Mouse (Mus musculus) heart, postnatal 0 days (tissue): ENCODE data around the gene Hpgd.

Source experiments
- CTCF ChIP-seq: IDR thresholded peaks from 2 replicates; pipeline ENCODE4 v1.5.1; 2016; ENCODE audit warnings: antibody characterized with exemption, control low read depth, low read depth
- EP300 ChIP-seq: IDR thresholded peaks from 2 replicates; pipeline ENCODE4 v1.6.1; 2016; ENCODE audit warnings: antibody characterized with exemption, low read depth

DNA sequence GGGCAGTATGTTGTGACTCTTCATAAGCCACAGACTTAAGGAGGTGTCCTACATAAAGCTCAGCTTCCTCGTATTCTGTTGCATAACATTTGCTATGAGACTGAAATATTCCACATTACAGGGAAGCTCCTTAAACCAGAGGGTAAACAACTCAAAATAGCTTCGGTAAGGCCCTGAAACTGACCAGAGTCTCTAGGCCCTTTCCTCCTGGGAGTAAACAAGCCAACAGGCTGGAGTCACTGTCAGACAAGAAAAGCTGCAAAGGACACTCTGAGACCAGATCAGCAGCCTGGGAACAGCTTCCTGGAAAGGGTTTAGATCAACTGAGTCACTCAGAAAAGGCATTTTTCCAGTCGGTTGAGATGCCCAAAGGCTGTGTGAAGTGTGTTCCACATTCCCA, 9.4 kb upstream of the Hpgd start:
- TF ChIP-seq CTCF: no peak
- no peak for TF ChIP-seq EP300
